Mouse (Mus musculus): ENCODE data around the gene Alas2. TPM values are rescaled to one million over a fixed set of nuclear protein-coding genes. Genes with fewer than 3 reads are reported as not detected.

The Alas2 gene
- polyA plus RNA-seq, 1 experiment = 0.19 TPM

GRCm38 (mm10) chrX:150541684-150542083 lies 5.5 kb upstream of the Alas2 start:
- Histone ChIP-seq H3K36me3 (ENCODE audit: control insufficient read depth, insufficient read depth, low read length) (no peaks in the 10 kb centered on the region), H3K4me3 (ENCODE audit: low read depth, low read length) (no peak overlapping the region), H3K27ac (ENCODE audit: insufficient read depth, low read depth, low read length) (no peak overlapping the region), H3K4me1 (ENCODE audit: control insufficient read depth, insufficient read depth, insufficient read length, low read length) (no peaks in the 10 kb centered on the region), H3K27me3 (ENCODE audit: control insufficient read depth, insufficient read depth, low read length) (no peaks in the 10 kb centered on the region)
- no peak for TF ChIP-seq CTCF (IDR thresholded peaks at IDR 0.05; ENCODE audit: extremely low read depth, insufficient read length, insufficient replicate concordance, low read depth, low read length)
- no peak for TF ChIP-seq POLR2A (IDR thresholded peaks at IDR 0.05; ENCODE audit: low read depth, low read length)

GRCm38 (mm10) chrX:150549639-150550038 lies 2.5 kb downstream of the Alas2 start:
- Histone ChIP-seq H3K36me3 (ENCODE audit: control insufficient read depth, insufficient read depth, low read length) (no peaks in the 10 kb centered on the region), H3K4me1 (ENCODE audit: control insufficient read depth, insufficient read depth, insufficient read length, low read length) (no peaks in the 10 kb centered on the region), H3K4me3 (ENCODE audit: low read depth, low read length) (no peak overlapping the region), H3K27me3 (ENCODE audit: control insufficient read depth, insufficient read depth, low read length) (no peaks in the 10 kb centered on the region), H3K27ac (ENCODE audit: insufficient read depth, low read depth, low read length) (no peak overlapping the region)
- TF ChIP-seq POLR2A (IDR thresholded peaks at IDR 0.05; ENCODE audit: low read depth, low read length) (no peak), CTCF (IDR thresholded peaks at IDR 0.05; ENCODE audit: extremely low read depth, insufficient read length, insufficient replicate concordance, low read depth, low read length) (no peak)
- 85% methylated on average over 3 of the region's 3 CpGs for WGBS

DNA sequence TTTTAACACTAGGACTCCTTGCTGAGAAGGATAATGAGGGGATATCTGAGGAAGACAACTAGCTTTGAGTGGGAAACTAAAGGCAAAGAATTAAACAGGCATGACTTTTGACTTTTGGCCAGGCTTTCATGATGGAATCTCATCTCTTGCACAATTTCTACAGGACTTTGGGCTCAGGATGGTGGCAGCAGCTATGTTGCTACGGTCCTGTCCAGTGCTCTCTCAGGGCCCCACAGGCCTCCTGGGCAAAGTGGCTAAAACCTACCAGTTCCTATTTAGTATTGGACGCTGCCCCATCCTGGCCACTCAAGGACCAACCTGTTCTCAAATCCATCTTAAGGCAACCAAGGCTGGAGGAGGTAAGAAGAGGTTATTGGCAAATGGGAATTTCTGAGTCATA lies 4.8 kb downstream of the Alas2 start:
- Histone ChIP-seq H3K36me3 (ENCODE audit: control insufficient read depth, insufficient read depth, low read length) (no peaks in the 10 kb centered on the region), H3K27me3 (ENCODE audit: control insufficient read depth, insufficient read depth, low read length) (no peaks in the 10 kb centered on the region), H3K4me3 (ENCODE audit: low read depth, low read length) (no peak overlapping the region), H3K4me1 (ENCODE audit: control insufficient read depth, insufficient read depth, insufficient read length, low read length) (no peaks in the 10 kb centered on the region), H3K27ac (ENCODE audit: insufficient read depth, low read depth, low read length) (no peak overlapping the region)
- 90% methylated on average over 2 of the region's 2 CpGs for WGBS
- TF ChIP-seq POLR2A (IDR thresholded peaks at IDR 0.05; ENCODE audit: low read depth, low read length) (no peak), CTCF (IDR thresholded peaks at IDR 0.05; ENCODE audit: extremely low read depth, insufficient read length, insufficient replicate concordance, low read depth, low read length) (no peak)

DNA sequence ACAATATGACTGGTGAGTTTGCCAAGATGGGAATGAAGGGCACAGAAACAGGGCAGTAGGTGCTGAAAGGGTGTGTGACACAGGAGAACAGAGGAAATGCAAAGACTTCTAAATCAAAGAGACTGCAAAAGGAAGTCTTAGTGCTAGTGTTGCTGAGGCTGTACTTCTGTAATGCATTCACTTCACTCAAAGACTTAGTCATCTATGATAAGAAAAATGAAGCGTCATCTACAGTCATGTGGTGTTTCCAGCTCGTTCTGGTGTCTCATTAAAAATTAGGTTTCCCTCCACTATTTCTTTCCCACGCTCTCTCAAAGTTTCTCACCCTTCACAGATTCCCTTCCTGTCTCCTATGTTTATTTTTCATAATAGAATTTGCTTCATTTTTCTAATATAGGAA lies 6.9 kb downstream of the Alas2 start:
- WGBS = 96% methylated on average over 3 of the region's 3 CpGs
- TF ChIP-seq POLR2A (IDR thresholded peaks at IDR 0.05; ENCODE audit: low read depth, low read length) (no peak), CTCF (IDR thresholded peaks at IDR 0.05; ENCODE audit: extremely low read depth, insufficient read length, insufficient replicate concordance, low read depth, low read length) (no peak)
- no peaks in the 10 kb centered on the region for H3K27me3 ChIP-seq (ENCODE audit: control insufficient read depth, insufficient read depth, low read length)

DNA sequence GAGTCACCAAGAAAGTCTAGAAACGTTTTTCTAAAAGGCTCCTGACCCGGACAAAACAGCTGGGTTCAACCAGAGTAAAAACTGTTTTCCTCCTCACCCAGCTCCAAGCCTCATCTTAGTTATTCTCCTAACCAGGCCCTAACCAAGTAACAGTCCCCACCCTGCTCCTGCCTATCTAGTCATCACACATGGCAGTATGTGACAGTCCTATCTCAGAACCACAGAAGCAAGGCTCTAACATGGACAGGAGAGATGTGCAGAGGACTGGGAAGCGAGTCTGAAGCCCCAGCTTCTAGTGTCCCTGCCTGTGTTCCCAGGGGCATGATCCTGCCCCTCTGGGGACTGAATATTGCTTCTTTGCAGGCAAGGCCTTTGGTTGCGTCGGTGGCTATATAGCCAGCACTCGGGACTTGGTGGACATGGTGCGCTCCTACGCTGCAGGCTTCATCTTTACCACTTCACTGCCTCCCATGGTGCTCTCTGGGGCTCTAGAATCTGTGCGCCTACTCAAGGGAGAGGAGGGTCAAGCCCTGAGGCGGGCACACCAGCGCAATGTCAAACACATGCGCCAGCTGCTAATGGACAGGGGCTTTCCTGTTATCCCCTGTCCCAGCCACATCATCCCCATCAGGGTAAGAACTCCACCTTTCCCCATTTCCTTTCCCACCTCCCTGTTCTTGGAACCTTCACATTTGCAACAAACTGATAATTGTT lies 17.6 kb downstream of the Alas2 start:
- no peaks in the 10 kb centered on the region for H3K27me3 ChIP-seq (ENCODE audit: control insufficient read depth, insufficient read depth, low read length)
- WGBS = 92% methylated on average over 12 of the region's 12 CpGs
- no peaks in the 10 kb centered on the region for H3K4me1 ChIP-seq (ENCODE audit: control insufficient read depth, insufficient read depth, insufficient read length, low read length)
- H3K36me3 ChIP-seq (ENCODE audit: control insufficient read depth, insufficient read depth, low read length) = no peaks in the 10 kb centered on the region
- no peak overlapping the region for H3K27ac ChIP-seq (ENCODE audit: insufficient read depth, low read depth, low read length)
- no peak for TF ChIP-seq POLR2A (IDR thresholded peaks at IDR 0.05; ENCODE audit: low read depth, low read length)
- no peak for TF ChIP-seq CTCF (IDR thresholded peaks at IDR 0.05; ENCODE audit: extremely low read depth, insufficient read length, insufficient replicate concordance, low read depth, low read length)
- no peak overlapping the region for H3K4me3 ChIP-seq (ENCODE audit: low read depth, low read length)

More for the DNA sequence above, 6.9 kb downstream of the Alas2 start:
- Histone ChIP-seq H3K36me3 (ENCODE audit: control insufficient read depth, insufficient read depth, low read length) (no peaks in the 10 kb centered on the region), H3K4me1 (ENCODE audit: control insufficient read depth, insufficient read depth, insufficient read length, low read length) (no peaks in the 10 kb centered on the region), H3K27ac (ENCODE audit: insufficient read depth, low read depth, low read length) (no peak overlapping the region), H3K4me3 (ENCODE audit: low read depth, low read length) (no peak overlapping the region)

GRCm38 (mm10) chrX:150581921-150582320 lies 34.7 kb downstream of the Alas2 start:
- Histone ChIP-seq H3K4me1 (ENCODE audit: control insufficient read depth, insufficient read depth, insufficient read length, low read length) (no peaks in the 10 kb centered on the region), H3K27me3 (ENCODE audit: control insufficient read depth, insufficient read depth, low read length) (no peaks in the 10 kb centered on the region), H3K4me3 (ENCODE audit: low read depth, low read length) (no peak overlapping the region), H3K36me3 (ENCODE audit: control insufficient read depth, insufficient read depth, low read length) (peaks cover 6% of the 10 kb centered on the region; the same call in 1 of the 2 replicates), H3K27ac (ENCODE audit: insufficient read depth, low read depth, low read length) (no peak overlapping the region)
- TF ChIP-seq POLR2A (IDR thresholded peaks at IDR 0.05; ENCODE audit: low read depth, low read length) = no peak
- TF ChIP-seq CTCF (IDR thresholded peaks at IDR 0.05; ENCODE audit: extremely low read depth, insufficient read length, insufficient replicate concordance, low read depth, low read length) = no peak

- H3K4me1 ChIP-seq (ENCODE audit: control insufficient read depth, insufficient read depth, insufficient read length, low read length) = no peaks in the 10 kb centered on the region
- no peak overlapping the region for H3K27ac ChIP-seq (ENCODE audit: insufficient read depth, low read depth, low read length)
- H3K27me3 ChIP-seq (ENCODE audit: control insufficient read depth, insufficient read depth, low read length) = no peaks in the 10 kb centered on the region
- H3K36me3 ChIP-seq (ENCODE audit: control insufficient read depth, insufficient read depth, low read length) = peaks cover 6% of the 10 kb centered on the region; the same call in 1 of the 2 replicates
- 78% methylated on average over 8 of the region's 8 CpGs for WGBS
- no peak for TF ChIP-seq CTCF (IDR thresholded peaks at IDR 0.05; ENCODE audit: extremely low read depth, insufficient read length, insufficient replicate concordance, low read depth, low read length)
- TF ChIP-seq POLR2A (IDR thresholded peaks at IDR 0.05; ENCODE audit: low read depth, low read length) = no peak
- H3K4me3 ChIP-seq (ENCODE audit: low read depth, low read length) = no peak overlapping the region
Measured at GRCm38 (mm10) chrX:150585116-150585515, 37.9 kb downstream of the Alas2 start.

Data from small intestine, adult 2 months (tissue).